Mouse (Mus musculus) neural tube, embryonic 13.5 days (tissue): ENCODE data around the gene Nup37. TPM values are rescaled to one million over a fixed set of nuclear protein-coding genes. Genes with fewer than 3 reads are reported as not detected.

Experiments used
- polyA plus RNA-seq: library from polyadenylated mRNA; unstranded; fragments of >200 nt; fragmentation: Nextera tagmentation; extraction: Ambion mirVana; gene quantifications from 2 replicates; pipeline ENCODE4 v1.2.1, GENCODE M21; 2015

Nup37 gene
- polyA plus RNA-seq, 1 experiment from 2014 or later, result 29.6 TPM

Other genes starting within 250 kb of the Nup37 start
- 0.56 and 0.76 TPM in 2 replicates for gene Pmch, start 55.9 kb upstream of the Nup37 start, polyA plus RNA-seq
- gene Parpbp, start 51 bp upstream of the Nup37 start, polyA plus RNA-seq, result 2.3 and 3.2 TPM in 2 replicates
- 41.7 and 46.9 TPM in 2 replicates for gene Washc3, start 54.1 kb downstream of the Nup37 start, polyA plus RNA-seq
- 0.45 and 0.95 TPM in 2 replicates for gene Dram1, start 232.1 kb downstream of the Nup37 start, polyA plus RNA-seq
- 13.9 and 15.5 TPM in 2 replicates for gene Gnptab, start 232.1 kb downstream of the Nup37 start, polyA plus RNA-seq